Mouse (Mus musculus) stomach, postnatal 0 days (tissue): Measurements from ENCODE around the gene Syt1.

Experiments used
- CTCF ChIP-seq: IDR thresholded peaks from 2 replicates; pipeline ENCODE4 v1.5.1; 2016; ENCODE audit warnings: antibody characterized with exemption, low read depth, mild to moderate bottlenecking, moderate library complexity
- EP300 ChIP-seq: optimal IDR thresholded peaks from 2 replicates; pipeline ENCODE3; 2016; ENCODE audit warnings: antibody characterized with exemption

GRCm38 (mm10) chr10:108929676-108930075, 81.1 kb downstream of the Syt1 start:
- no peak for TF ChIP-seq CTCF
- TF ChIP-seq EP300: no peak
